Mouse (Mus musculus) hindbrain, embryonic 15.5 days (tissue): Measurements from ENCODE around the gene Fbp1. TPM values are rescaled to one million over a fixed set of nuclear protein-coding genes. Genes with fewer than 3 reads are reported as not detected.

Source experiments
- ATAC-seq: fragments of 200-750 bp; cut with Nextera tagmentation; 2 replicates; pipeline ENCODE4 v1.8.0; 2017; ENCODE audit warnings: low read depth, moderate number of reproducible peaks, moderate TSS enrichment; ENCODE audit not compliant: low FRiP score
- H3K27ac ChIP-seq: fragments of 300-500 bp; sonication (generic); replicated peaks from 2 replicates; pipeline ENCODE4 v1.5.1; 2015; ENCODE audit warnings: mild to moderate bottlenecking, inconsistent platforms
- H3K27me3 ChIP-seq: fragments of 300-500 bp; sonication (generic); 2 replicates; pipeline ENCODE4 v1.6.1; 2015; ENCODE audit warnings: control low read depth, inconsistent platforms
- H3K36me3 ChIP-seq: fragments of 300-500 bp; sonication (generic); 2 replicates; pipeline ENCODE4 v1.6.1; 2015; ENCODE audit warnings: control low read depth, inconsistent platforms
- H3K4me1 ChIP-seq: fragments of 300-500 bp; sonication (generic); replicated peaks from 2 replicates; pipeline ENCODE4 v1.6.1; 2015; ENCODE audit warnings: control low read depth, inconsistent platforms
- H3K4me2 ChIP-seq: fragments of 300-500 bp; sonication (generic); 2 replicates; pipeline ENCODE4 v1.6.1; 2015; ENCODE audit warnings: moderate library complexity, mild to moderate bottlenecking, inconsistent platforms
- H3K4me3 ChIP-seq: fragments of 300-500 bp; sonication (generic); 2 replicates; pipeline ENCODE4 v1.5.1; 2015; ENCODE audit warnings: mild to moderate bottlenecking, inconsistent platforms
- H3K9ac ChIP-seq: fragments of 300-500 bp; sonication (generic); 2 replicates; pipeline ENCODE4 v1.6.1; 2015; ENCODE audit warnings: inconsistent platforms
- H3K9me3 ChIP-seq: fragments of 300-500 bp; sonication (generic); 2 replicates; pipeline ENCODE4 v1.6.1; 2016; ENCODE audit warnings: control low read depth, inconsistent platforms
- WGBS: fragments of 180-500 bp; shearing (Covaris S2); methylation state at CpG from one replicate; pipeline ENCODE4 v1.1.7; 2015; 5-methylcytosine and 5-hydroxymethylcytosine counted together
- polyA plus RNA-seq: library from polyadenylated mRNA; unstranded; fragments of >200 nt; fragmentation: Nextera tagmentation; extraction: Ambion mirVana; gene quantifications from 2 replicates; pipeline ENCODE4 v1.2.1, GENCODE M21; 2015

Fbp1 gene
- polyA plus RNA-seq, 1 experiment from 2014 or later: 0.49 TPM

DNA sequence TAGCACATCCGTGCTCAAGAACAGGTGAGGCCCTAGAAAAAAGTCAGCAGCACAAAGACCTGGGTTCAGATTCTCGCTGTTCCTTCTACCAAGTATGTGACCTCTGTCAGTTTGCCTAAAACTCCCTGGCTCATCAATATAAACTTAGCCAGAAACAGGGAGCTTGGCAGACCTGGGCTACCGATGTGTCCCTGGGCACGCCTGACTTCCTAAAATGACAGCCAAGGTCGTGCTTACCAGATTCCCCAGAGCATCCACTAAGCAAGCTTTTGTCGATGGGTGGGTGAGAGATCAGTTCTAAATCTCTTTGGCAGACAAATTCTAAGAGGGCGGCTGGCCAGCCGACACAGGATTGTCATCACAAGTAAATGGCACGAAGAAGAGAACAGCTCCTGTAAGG is 6.7 kb downstream of the Fbp1 start:
- Histone ChIP-seq H3K9ac (no peak overlapping the region), H3K4me3 (no peak overlapping the region), H3K27ac (no peak overlapping the region), H3K27me3 (no peaks in the 10 kb centered on the region), H3K4me1 (no peaks in the 10 kb centered on the region), H3K9me3 (no peaks in the 10 kb centered on the region), H3K36me3 (no peaks in the 10 kb centered on the region), H3K4me2 (no peak overlapping the region)
- WGBS: 85% methylated on average over 9 of the region's 9 CpGs
- no peak for ATAC-seq

GRCm38 (mm10) chr13:62879831-62880615 is 8.1 kb downstream of the Fbp1 start:
- no peak for ATAC-seq
- 26% methylated on average over 8 of the region's 8 CpGs for WGBS
- Histone ChIP-seq H3K9ac (no peak overlapping the region), H3K36me3 (no peaks in the 10 kb centered on the region), H3K4me3 (no peak overlapping the region), H3K27me3 (no peaks in the 10 kb centered on the region), H3K27ac (no peak overlapping the region), H3K4me1 (no peaks in the 10 kb centered on the region), H3K4me2 (no peak overlapping the region), H3K9me3 (no peaks in the 10 kb centered on the region)

DNA sequence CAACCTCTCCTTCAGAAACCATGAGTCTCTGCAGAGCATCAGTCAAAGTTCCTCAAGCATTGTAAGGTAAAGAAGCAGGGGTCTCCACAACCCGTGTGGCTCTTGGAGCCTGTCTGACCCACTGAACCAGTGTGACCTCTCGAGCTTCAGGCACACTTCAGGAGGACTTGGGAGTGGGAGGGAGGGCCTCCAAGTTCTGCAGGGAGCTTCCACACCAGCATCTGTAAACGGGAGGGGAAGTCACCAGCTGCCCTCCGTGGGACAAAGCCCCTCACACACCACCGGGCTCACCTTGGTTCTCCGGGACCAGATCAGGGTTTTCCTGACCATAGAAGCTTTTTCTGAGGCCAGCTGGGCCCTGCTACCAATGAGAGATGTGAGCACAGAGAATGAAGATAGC is 8.7 kb downstream of the Fbp1 start:
- Histone ChIP-seq H3K4me2 (no peak overlapping the region), H3K27me3 (no peaks in the 10 kb centered on the region), H3K36me3 (no peaks in the 10 kb centered on the region), H3K27ac (no peak overlapping the region), H3K9me3 (no peaks in the 10 kb centered on the region), H3K4me1 (no peaks in the 10 kb centered on the region), H3K9ac (no peak overlapping the region), H3K4me3 (no peak overlapping the region)
- 18% methylated on average over 6 of the region's 6 CpGs for WGBS
- no peak for ATAC-seq

DNA sequence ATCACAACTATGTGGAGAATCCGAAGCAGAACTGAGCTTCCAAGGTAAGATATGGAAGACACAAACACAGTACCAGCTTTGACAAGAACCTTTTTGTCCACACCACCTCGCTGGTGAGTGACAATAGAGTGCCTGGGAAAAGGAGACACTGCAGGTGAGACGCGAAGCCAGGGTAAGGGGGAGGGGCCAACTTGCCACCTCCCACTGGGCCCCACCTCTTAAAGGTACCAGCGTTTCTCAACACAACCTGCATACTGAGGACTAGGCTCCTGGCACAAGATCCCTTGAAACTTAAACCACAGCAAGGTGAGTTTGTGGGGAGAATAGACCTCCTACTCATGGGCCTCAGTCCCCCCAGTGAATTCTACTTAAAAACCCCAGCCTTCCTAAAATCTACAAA is 10.8 kb downstream of the Fbp1 start:
- no peak overlapping the region for H3K4me2 ChIP-seq
- H3K36me3 ChIP-seq: no peaks in the 10 kb centered on the region
- H3K4me1 ChIP-seq: no peaks in the 10 kb centered on the region
- no peak overlapping the region for H3K9ac ChIP-seq
- 15% methylated on average over 5 of the region's 5 CpGs for WGBS
- no peak overlapping the region for H3K4me3 ChIP-seq
- no peaks in the 10 kb centered on the region for H3K27me3 ChIP-seq
- no peaks in the 10 kb centered on the region for H3K9me3 ChIP-seq
- 0 out of 2 replicates have a peak, but pooled peaks have one; percentile 48 for ATAC-seq
- no peak overlapping the region for H3K27ac ChIP-seq

DNA sequence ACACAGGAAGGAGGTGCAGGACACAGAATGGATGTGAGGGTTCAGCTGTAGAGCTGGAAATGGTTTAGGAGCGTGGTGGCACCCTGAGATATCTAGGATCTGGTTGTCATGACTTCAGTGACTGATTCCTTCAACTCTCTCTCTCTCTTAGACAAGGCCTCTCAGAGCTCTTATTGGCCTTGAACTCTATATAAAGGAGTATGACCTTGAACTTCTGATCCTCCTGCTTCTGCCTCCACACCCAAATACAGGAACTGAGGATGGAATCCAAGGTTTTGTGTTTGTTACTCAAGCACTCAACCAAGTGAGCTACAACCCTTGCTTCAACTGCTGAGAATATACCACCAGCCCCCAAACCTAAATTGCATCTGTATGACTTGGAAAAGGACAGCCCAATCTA is 12.0 kb downstream of the Fbp1 start:
- Histone ChIP-seq H3K9me3 (no peaks in the 10 kb centered on the region), H3K27me3 (no peaks in the 10 kb centered on the region), H3K4me3 (no peak overlapping the region), H3K4me2 (no peak overlapping the region), H3K9ac (no peak overlapping the region), H3K36me3 (no peaks in the 10 kb centered on the region), H3K27ac (no peak overlapping the region), H3K4me1 (no peaks in the 10 kb centered on the region)
- no peak for ATAC-seq
- WGBS: 73% methylated on average over 1 of the region's 1 CpGs

- no peak for ATAC-seq
- no peak overlapping the region for H3K9ac ChIP-seq
- H3K36me3 ChIP-seq: no peaks in the 10 kb centered on the region
- WGBS: 67% methylated on average over 3 of the region's 3 CpGs
- H3K4me2 ChIP-seq: no peak overlapping the region
- no peak overlapping the region for H3K4me3 ChIP-seq
- no peak overlapping the region for H3K27ac ChIP-seq
- H3K4me1 ChIP-seq: no peaks in the 10 kb centered on the region
- H3K27me3 ChIP-seq: no peaks in the 10 kb centered on the region
- no peaks in the 10 kb centered on the region for H3K9me3 ChIP-seq
Observed at GRCm38 (mm10) chr13:62872252-62872651, 15.8 kb downstream of the Fbp1 start.

DNA sequence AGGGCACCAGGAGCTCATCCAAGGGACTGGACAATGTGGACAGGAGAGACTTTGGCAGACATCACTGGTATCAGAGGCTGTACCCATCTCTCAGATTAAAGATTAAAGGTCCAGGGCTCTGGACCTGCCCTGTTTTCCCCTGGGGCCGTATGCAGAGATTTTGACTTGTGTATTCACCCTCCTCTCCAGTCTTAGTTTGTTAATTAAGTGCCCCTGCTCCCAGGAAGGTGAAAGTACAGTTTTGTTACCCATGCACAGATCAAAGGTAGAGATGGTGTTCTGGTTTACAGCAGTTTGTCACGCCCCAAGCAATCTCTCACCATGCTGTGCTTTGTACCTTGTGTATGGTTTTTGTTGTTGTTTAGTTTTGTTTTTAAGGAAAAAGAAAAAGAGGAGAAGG is 17.5 kb downstream of the Fbp1 start:
- Histone ChIP-seq H3K36me3 (no peaks in the 10 kb centered on the region), H3K9me3 (no peaks in the 10 kb centered on the region), H3K4me3 (no peak overlapping the region), H3K27me3 (no peaks in the 10 kb centered on the region), H3K27ac (no peak overlapping the region), H3K4me1 (peaks cover 7% of the 10 kb centered on the region), H3K4me2 (no peak overlapping the region), H3K9ac (no peak overlapping the region)
- 90% methylated on average over 2 of the region's 2 CpGs for WGBS
- ATAC-seq: no peak

DNA sequence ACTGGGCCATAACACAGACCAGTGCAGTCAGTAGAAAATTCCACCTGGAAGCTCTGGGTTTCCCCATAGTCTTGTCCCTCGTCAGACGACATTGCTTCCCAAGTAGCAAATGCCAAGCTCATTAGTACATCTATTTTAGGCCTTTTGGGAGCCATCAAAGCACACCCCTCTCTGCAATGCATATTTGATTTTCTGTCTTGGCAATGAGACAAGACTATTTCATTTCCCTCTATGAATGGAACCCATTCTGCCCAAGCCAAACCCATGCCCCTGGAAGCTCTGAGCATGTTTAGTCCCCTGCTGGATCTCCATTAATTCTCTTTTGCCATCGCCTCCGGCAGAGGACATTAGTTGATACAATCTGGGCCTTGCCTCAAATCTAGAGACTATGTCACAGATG is 21.3 kb downstream of the Fbp1 start:
- Histone ChIP-seq H3K9me3 (no peaks in the 10 kb centered on the region), H3K4me1 (peaks cover 9% of the 10 kb centered on the region), H3K4me2 (no peak overlapping the region), H3K27ac (peak overlapping the region; percentile 51), H3K27me3 (no peaks in the 10 kb centered on the region), H3K36me3 (no peaks in the 10 kb centered on the region), H3K9ac (no peak overlapping the region), H3K4me3 (no peak overlapping the region)
- peak; percentile 84 for ATAC-seq
- WGBS: 40% methylated on average over 4 of the region's 4 CpGs

DNA sequence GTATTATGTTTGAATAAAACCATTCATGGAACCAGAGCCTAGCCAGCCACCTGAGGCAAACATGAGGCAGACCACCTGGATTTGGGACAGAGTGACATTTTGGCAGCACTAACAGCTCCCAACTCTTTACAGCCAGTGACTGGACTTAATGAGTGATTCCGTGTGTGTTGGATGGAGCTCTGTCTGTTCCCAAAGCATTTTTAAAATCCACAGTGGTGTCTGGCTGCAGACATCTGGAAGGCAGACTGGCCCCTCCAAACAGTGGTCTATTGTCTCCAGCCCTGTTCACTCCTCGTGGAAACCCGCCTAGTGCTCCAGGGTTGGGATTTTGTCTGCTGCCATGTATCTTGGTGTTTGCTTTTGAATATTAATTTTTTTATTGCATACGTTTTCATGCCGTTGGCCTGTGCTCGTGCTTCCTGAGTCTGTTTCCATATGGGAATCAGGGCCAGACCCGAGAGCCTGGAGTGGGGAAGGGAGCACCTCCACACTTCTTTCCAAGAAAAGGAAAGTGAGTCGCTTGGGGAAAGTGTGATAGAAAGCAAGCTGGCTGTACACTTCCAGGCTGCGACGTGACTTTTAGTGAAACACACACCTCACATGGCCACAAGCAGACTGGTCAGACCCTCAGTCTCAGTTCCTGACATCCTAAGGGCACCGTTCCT is 22.3 kb downstream of the Fbp1 start:
- Histone ChIP-seq H3K4me2 (no peak overlapping the region), H3K9me3 (no peaks in the 10 kb centered on the region), H3K4me1 (peaks cover 9% of the 10 kb centered on the region), H3K4me3 (no peak overlapping the region), H3K9ac (no peak overlapping the region), H3K27ac (no peak overlapping the region), H3K36me3 (no peaks in the 10 kb centered on the region), H3K27me3 (no peaks in the 10 kb centered on the region)
- WGBS: 61% methylated on average over 11 of the region's 11 CpGs
- no peak for ATAC-seq

GRCm38 (mm10) chr13:62863771-62864170 is 24.3 kb downstream of the Fbp1 start:
- 76% methylated on average over 6 of the region's 6 CpGs for WGBS
- H3K4me3 ChIP-seq: no peak overlapping the region
- H3K9ac ChIP-seq: no peak overlapping the region
- no peak overlapping the region for H3K4me2 ChIP-seq
- no peaks in the 10 kb centered on the region for H3K9me3 ChIP-seq
- peaks cover 9% of the 10 kb centered on the region for H3K4me1 ChIP-seq
- H3K27ac ChIP-seq: no peak overlapping the region
- no peak for ATAC-seq
- no peaks in the 10 kb centered on the region for H3K27me3 ChIP-seq
- no peaks in the 10 kb centered on the region for H3K36me3 ChIP-seq

DNA sequence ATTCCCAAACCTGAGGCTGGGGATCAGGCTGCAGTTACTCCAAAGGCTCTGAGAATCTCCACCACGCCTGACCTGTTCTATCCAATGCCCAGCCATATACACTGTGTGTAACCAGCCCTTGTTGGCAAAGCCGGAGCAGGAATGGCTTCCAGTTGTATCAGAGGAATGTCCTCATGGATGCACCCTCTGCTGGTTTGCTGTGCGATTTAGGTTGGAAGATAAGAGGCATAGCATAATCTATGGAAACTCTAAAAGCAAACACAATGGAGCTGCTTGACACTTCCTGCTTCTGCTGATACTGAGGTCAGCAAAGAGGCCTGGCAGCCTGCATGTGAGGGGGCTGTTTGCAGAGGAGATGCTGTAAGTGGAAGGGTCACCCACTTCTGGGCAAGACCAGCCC is 25.2 kb downstream of the Fbp1 start:
- Histone ChIP-seq H3K4me2 (no peak overlapping the region), H3K36me3 (no peaks in the 10 kb centered on the region), H3K4me1 (peaks cover 9% of the 10 kb centered on the region), H3K27ac (no peak overlapping the region), H3K27me3 (no peaks in the 10 kb centered on the region), H3K4me3 (no peak overlapping the region), H3K9ac (no peak overlapping the region), H3K9me3 (no peaks in the 10 kb centered on the region)
- no peak for ATAC-seq
- 90% methylated on average over 3 of the region's 3 CpGs for WGBS

DNA sequence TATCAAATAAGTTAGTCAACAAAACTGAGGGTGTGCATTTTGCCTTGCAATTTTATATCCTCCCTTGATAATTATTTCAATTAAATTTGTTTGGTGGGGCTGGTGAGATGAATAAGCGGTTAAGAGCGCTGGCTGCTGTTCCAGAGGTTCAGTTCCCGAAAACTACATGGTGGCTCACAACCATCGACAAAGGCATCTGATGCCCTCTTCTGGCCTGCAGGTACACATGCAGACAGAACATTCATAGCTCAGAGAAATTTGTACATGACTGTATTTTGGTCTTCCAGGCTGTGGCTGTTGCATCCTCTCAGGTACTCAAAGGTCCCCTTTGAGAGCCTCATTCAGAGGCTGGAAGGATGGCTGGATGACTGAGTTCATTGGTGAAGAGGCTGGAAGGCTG is 28.0 kb downstream of the Fbp1 start:
- no peak overlapping the region for H3K4me2 ChIP-seq

More for the DNA sequence above, 28.0 kb downstream of the Fbp1 start:
- 89% methylated on average over 4 of the region's 4 CpGs for WGBS
- H3K4me1 ChIP-seq: 0 out of 2 replicates have a peak, but pooled peaks cover 2% of the 10 kb centered on the region
- H3K9ac ChIP-seq: no peak overlapping the region
- H3K4me3 ChIP-seq: no peak overlapping the region
- no peaks in the 10 kb centered on the region for H3K9me3 ChIP-seq
- H3K36me3 ChIP-seq: no peaks in the 10 kb centered on the region
- H3K27me3 ChIP-seq: no peaks in the 10 kb centered on the region
- ATAC-seq: no peak
- H3K27ac ChIP-seq: no peak overlapping the region
